Mouse (Mus musculus) ES-E14 (cell line): ENCODE measurements at regions not wholly inside any gene's neighbourhood (a gene's known extent, or its start where the extent isn't known, plus 50 kb on each side); places are given as distances from the start of the nearest gene placed in this dataset.

Source experiments
- DNase-seq: peaks from one replicate; pipeline ENCODE4 v3.0.0-alpha.2; 2013; ENCODE audit warnings: low read depth, low spot score
- H3K27ac ChIP-seq: 2 replicates; pipeline ENCODE4 v1.5.1; 2012; ENCODE audit warnings: low read depth, mild to moderate bottlenecking, low read length, moderate library complexity, mixed read lengths; ENCODE audit not compliant: poor library complexity, insufficient read depth, severe bottlenecking
- H3K36me3 ChIP-seq: 2 replicates; pipeline ENCODE4 v1.6.1; 2012; ENCODE audit warnings: mild to moderate bottlenecking, low read length, moderate library complexity, mixed read lengths; ENCODE audit not compliant: control insufficient read depth, poor library complexity, insufficient read depth, severe bottlenecking
- H3K4me1 ChIP-seq, 2 experiments: fragments of 150-350 bp in 1 of 2; sonication (generic) in 1 of 2; 2 replicates each; pipeline ENCODE4 v1.6.1; 2012; ENCODE audit warnings: low read length in 2 of 2, mild to moderate bottlenecking in 1 of 2, mixed read lengths in 1 of 2; ENCODE audit not compliant: control insufficient read depth in 2 of 2, insufficient read depth in 2 of 2, poor library complexity in 1 of 2
- H3K4me3 ChIP-seq, 2 experiments: fragments of 150-350 bp in 1 of 2; sonication (generic) in 1 of 2; 2 replicates each; pipeline ENCODE4 v1.5.1; 2012; ENCODE audit warnings: low read length in 2 of 2, low read depth in 1 of 2, mild to moderate bottlenecking in 1 of 2, mixed read lengths in 1 of 2; ENCODE audit not compliant: insufficient read depth in 1 of 2, poor library complexity in 1 of 2, severe bottlenecking in 1 of 2
- H3K9ac ChIP-seq: 2 replicates; pipeline ENCODE4 v1.6.1; 2012; ENCODE audit warnings: low read depth, mild to moderate bottlenecking, low read length, mixed read lengths; ENCODE audit not compliant: poor library complexity, insufficient read depth, severe bottlenecking
- H3K9me3 ChIP-seq: fragments of 150-350 bp; sonication (generic); 2 replicates; pipeline ENCODE4 v1.6.1; 2012; ENCODE audit warnings: low read depth, mild to moderate bottlenecking, low read length; ENCODE audit not compliant: control insufficient read depth, insufficient read depth
- CHD2 ChIP-seq: IDR thresholded peaks from 2 replicates; pipeline ENCODE4 v1.6.1; 2014; ENCODE audit warnings: mild to moderate bottlenecking, low read depth, low read length, inconsistent platforms
- HCFC1 ChIP-seq: IDR thresholded peaks from 2 replicates; pipeline ENCODE4 v1.6.1; 2012; ENCODE audit warnings: low read length, inconsistent platforms, borderline replicate concordance; ENCODE audit not compliant: insufficient read depth
- MAFK ChIP-seq: IDR thresholded peaks from 2 replicates; pipeline ENCODE4 v1.6.1; 2014; ENCODE audit warnings: mild to moderate bottlenecking, low read depth, low read length, inconsistent platforms; ENCODE audit not compliant: insufficient read depth
- ZC3H11A ChIP-seq: IDR thresholded peaks from 2 replicates; pipeline ENCODE4 v1.6.1; 2012; ENCODE audit warnings: low read depth, mild to moderate bottlenecking, inconsistent platforms, low read length, borderline replicate concordance
- ZNF384 ChIP-seq: IDR thresholded peaks from 2 replicates; pipeline ENCODE4 v1.6.1; 2012; ENCODE audit warnings: low read depth, low read length, inconsistent platforms
- in situ Hi-C, 2 experiments: fragments of 600-800 bp; cut with MboI; formaldehyde crosslinking; loops; one replicate each; pipeline ENCODE4 v1.15.1; 2025; ENCODE audit warnings: low sequenced_read_pairs in 2 of 2, inconsistent platforms in 1 of 2; ENCODE audit not compliant: unreplicated experiment in 2 of 2

DNA sequence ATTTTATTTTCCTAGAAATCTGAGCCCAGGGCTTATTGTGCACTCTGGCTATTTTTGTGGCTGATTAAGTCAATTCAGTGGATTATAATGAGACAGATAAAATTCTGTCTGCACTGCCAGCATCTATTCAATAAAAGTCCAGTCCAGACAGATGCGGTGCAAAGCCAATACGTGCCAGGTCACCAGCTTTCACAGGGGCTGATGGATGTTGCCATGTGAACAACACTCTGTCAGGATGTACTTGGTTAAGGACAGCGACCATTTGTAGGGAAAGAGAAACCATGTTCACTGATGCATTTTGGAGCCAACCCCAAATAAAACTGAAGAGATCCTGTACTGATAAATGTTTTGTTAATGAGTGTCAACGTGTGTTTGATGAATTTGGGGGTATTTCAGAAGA, 285.0 kb upstream of the Gnpda2 start:
- no peak overlapping the region for H3K9ac ChIP-seq
- no peak overlapping the region for H3K27ac ChIP-seq
- TF ChIP-seq MAFK (no peak), CHD2 (no peak), ZC3H11A (no peak), ZNF384 (no peak), HCFC1 (no peak)
- no peaks in the 10 kb centered on the region for H3K9me3 ChIP-seq
- in situ Hi-C loops = no loop called here
- H3K4me1 ChIP-seq = no peaks in the 10 kb centered on the region
- H3K36me3 ChIP-seq = no peaks in the 10 kb centered on the region
- no peak overlapping the region for H3K4me3 ChIP-seq
- DNase-seq = no peak

DNA sequence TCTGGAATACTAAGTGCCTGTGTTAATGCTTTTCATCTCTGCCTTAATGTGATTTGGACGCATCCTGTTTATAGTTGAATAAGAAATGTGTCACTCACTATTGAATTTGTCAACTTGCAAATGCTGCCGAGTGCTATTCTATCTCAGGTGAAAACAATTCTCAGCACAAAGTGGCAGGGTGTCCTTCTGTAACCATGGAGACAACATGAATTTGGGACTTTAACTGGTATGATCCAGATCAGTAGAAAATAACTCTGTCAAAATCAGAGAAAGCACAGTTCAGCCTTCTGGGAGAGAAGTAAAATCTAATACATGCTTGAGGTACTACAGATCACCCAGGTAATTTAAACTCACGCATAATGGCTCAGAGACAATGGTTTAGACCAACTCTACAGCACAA, 270.9 kb upstream of the Gnpda2 start:
- in situ Hi-C loops = no loop called here
- Histone ChIP-seq H3K36me3 (no peaks in the 10 kb centered on the region), H3K27ac (no peak overlapping the region), H3K4me3 (no peak overlapping the region), H3K9ac (no peak overlapping the region), H3K9me3 (no peaks in the 10 kb centered on the region), H3K4me1 (no peaks in the 10 kb centered on the region)
- DNase-seq = no peak
- TF ChIP-seq ZC3H11A (no peak), ZNF384 (no peak), HCFC1 (no peak), CHD2 (no peak), MAFK (no peak)

DNA sequence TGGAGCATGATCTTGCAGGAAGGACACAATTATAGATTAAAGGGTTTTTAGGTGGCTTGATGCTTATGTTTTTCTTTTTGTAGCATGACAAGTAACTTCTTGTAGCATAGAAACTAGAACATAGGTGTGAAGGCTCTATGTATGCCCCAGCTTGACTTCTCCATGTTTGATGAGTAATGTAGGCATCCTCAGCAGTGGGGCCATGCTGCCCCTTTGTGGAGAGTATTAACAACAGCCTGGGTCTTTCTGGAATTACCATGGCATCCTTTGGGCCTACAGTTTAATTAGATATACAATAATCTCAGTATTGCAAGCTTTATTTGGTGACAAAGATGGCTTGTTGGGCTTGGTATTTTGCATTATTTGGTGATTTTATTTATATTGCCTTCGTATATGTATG, 252.7 kb upstream of the Gnpda2 start:
- no peak for DNase-seq
- in situ Hi-C loops = no loop called here
- Histone ChIP-seq H3K9me3 (no peaks in the 10 kb centered on the region), H3K36me3 (no peaks in the 10 kb centered on the region), H3K4me1 (no peaks in the 10 kb centered on the region), H3K9ac (no peak overlapping the region), H3K27ac (no peak overlapping the region), H3K4me3 (no peak overlapping the region)
- TF ChIP-seq CHD2 (no peak), HCFC1 (no peak), ZC3H11A (no peak), MAFK (no peak), ZNF384 (no peak)

DNA sequence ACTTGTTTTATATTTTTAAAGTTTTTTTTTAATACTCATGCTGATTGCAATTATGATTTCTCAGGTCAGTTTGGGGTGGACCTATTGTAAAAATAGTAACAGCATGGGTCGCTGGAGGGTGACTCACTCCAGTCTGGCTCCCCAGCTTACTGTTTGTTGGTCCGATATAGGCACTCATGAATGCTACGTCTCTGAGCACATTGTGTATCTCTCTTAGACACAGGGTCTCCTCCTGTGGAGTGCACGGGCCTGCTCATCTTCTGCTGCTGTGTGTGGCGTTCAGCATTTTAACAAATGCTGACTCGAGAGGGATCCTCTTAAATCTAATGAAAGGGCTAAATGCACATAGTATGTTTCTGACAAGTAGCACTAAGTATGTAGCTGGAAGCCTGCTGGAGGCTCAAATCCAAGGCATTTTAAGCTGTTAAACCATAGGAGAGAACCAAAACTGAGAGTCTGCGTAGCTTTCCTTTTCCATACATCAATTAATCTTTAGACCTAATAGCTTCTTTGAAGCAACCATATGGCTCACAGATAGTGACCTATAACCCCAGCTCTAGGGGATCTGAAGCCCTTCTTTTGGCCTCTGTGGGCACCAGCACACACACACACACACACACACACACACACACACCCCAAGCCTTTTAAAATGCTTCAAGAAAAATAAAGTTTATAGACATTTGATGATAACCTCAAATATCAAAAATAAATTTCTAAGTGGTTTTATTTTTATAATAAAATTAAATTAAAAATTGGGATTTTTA, 246.0 kb upstream of the Gnpda2 start:
- no peak overlapping the region for H3K9ac ChIP-seq
- H3K27ac ChIP-seq = no peak overlapping the region
- H3K4me1 ChIP-seq = no peaks in the 10 kb centered on the region
- no peak for DNase-seq
- H3K4me3 ChIP-seq = no peak overlapping the region
- H3K9me3 ChIP-seq = no peaks in the 10 kb centered on the region
- in situ Hi-C loops = no loop called here
- TF ChIP-seq ZNF384 (no peak), HCFC1 (no peak), ZC3H11A (no peak), CHD2 (no peak), MAFK (no peak)
- H3K36me3 ChIP-seq = no peaks in the 10 kb centered on the region

DNA sequence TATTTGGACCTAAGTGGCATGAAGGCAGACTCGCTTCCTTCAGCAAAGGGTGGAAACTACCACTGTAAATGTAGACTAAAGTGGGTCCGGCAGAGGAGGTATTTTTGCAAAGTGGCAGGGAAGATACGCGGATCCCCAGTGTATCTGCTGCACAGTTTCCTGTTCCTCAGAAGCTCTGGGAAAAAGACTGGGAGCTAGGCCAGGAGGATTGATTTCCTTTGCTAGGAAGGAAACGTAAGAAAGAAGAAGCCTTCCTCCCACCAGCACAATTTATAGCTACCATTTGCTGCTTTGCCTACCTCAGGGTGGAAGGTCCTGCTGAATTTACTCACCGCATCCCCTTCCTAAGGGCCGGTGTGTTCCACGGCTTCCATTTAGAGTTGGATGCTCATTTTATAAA, 244.2 kb upstream of the Gnpda2 start:
- DNase-seq = no peak
- H3K4me3 ChIP-seq = no peak overlapping the region
- in situ Hi-C loops = no loop called here
- TF ChIP-seq MAFK (no peak), CHD2 (no peak), ZC3H11A (no peak), HCFC1 (no peak), ZNF384 (no peak)
- no peaks in the 10 kb centered on the region for H3K36me3 ChIP-seq
- no peaks in the 10 kb centered on the region for H3K4me1 ChIP-seq
- no peak overlapping the region for H3K9ac ChIP-seq
- no peak overlapping the region for H3K27ac ChIP-seq
- H3K9me3 ChIP-seq = no peaks in the 10 kb centered on the region
